Mouse (Mus musculus) mature B cell (primary cell): ENCODE data around the gene Rab11fip4.

Experiments
- in situ Hi-C: fragments of 300-500 bp; cut with MboI; formaldehyde crosslinking; loops from 2 replicates; pipeline ENCODE4 v1.14.3; 2019

Gene Rab11fip4

GRCm38 (mm10) chr11:79710868-79711765 is 120.1 kb downstream of the Rab11fip4 start:
- in situ Hi-C loops, result no loop called here

GRCm38 (mm10) chr11:79711766-79712369 is 120.9 kb downstream of the Rab11fip4 start:
- in situ Hi-C loops, result no loop called here

- in situ Hi-C loops, result no loop called here
Observed at GRCm38 (mm10) chr11:79713184-79713583, 122.2 kb downstream of the Rab11fip4 start.

- in situ Hi-C loops, result no loop called here
Observed at GRCm38 (mm10) chr11:79713678-79714077, 122.7 kb downstream of the Rab11fip4 start.

GRCm38 (mm10) chr11:79714082-79714742 is 123.2 kb downstream of the Rab11fip4 start:
- in situ Hi-C loops, result no loop called here

GRCm38 (mm10) chr11:79714743-79715110 is 123.7 kb downstream of the Rab11fip4 start:
- in situ Hi-C loops, result no loop called here

GRCm38 (mm10) chr11:79715316-79715715 is 124.3 kb downstream of the Rab11fip4 start:
- in situ Hi-C loops, result no loop called here

- in situ Hi-C loops, result no loop called here
Observed at GRCm38 (mm10) chr11:79715733-79716452, 124.9 kb downstream of the Rab11fip4 start.

GRCm38 (mm10) chr11:79716453-79716749 is 125.4 kb downstream of the Rab11fip4 start:
- in situ Hi-C loops, result no loop called here

GRCm38 (mm10) chr11:79717271-79717670 is 126.3 kb downstream of the Rab11fip4 start:
- in situ Hi-C loops, result no loop called here

GRCm38 (mm10) chr11:79717801-79718200 is 126.8 kb downstream of the Rab11fip4 start:
- in situ Hi-C loops, result no loop called here

- in situ Hi-C loops, result no loop called here
Observed at GRCm38 (mm10) chr11:79718202-79718601, 127.2 kb downstream of the Rab11fip4 start.

GRCm38 (mm10) chr11:79718829-79719346 is 127.9 kb downstream of the Rab11fip4 start:
- in situ Hi-C loops, result no loop called here

GRCm38 (mm10) chr11:79720737-79721136 is 129.7 kb downstream of the Rab11fip4 start:
- in situ Hi-C loops, result no loop called here

- in situ Hi-C loops, result no loop called here
Observed at GRCm38 (mm10) chr11:79722811-79723210, 131.8 kb downstream of the Rab11fip4 start.

- in situ Hi-C loops, result no loop called here
Observed at GRCm38 (mm10) chr11:79725005-79725404, 134.0 kb downstream of the Rab11fip4 start.

GRCm38 (mm10) chr11:79729231-79730047 is 138.4 kb downstream of the Rab11fip4 start:
- in situ Hi-C loops, result no loop called here

GRCm38 (mm10) chr11:79730462-79730861 is 139.4 kb downstream of the Rab11fip4 start:
- in situ Hi-C loops, result no loop called here

- in situ Hi-C loops, result no loop called here
Observed at GRCm38 (mm10) chr11:79731476-79731875, 140.5 kb downstream of the Rab11fip4 start.

- in situ Hi-C loops, result no loop called here
Observed at GRCm38 (mm10) chr11:79733013-79733412, 142.0 kb downstream of the Rab11fip4 start.
